Mouse (Mus musculus): ENCODE data around the gene Serbp1. TPM values are rescaled to one million over a fixed set of nuclear protein-coding genes. Genes with fewer than 3 reads are reported as not detected.

Serbp1 gene
- polyA plus RNA-seq, 1 experiment: 379 TPM

- H3K36me3 ChIP-seq (ENCODE audit: control insufficient read depth, insufficient read depth): peaks cover 6% of the 10 kb centered on the region
- no peaks in the 10 kb centered on the region for H3K27me3 ChIP-seq (ENCODE audit: control insufficient read depth, insufficient read depth, insufficient read length)
- TF ChIP-seq TCF3 (IDR thresholded peaks at IDR 0.05; ENCODE audit: insufficient read length, low read depth) (no peak), MYOD1 (IDR thresholded peaks at IDR 0.05; ENCODE audit: control insufficient read depth in 1 of 3, insufficient read length in 2 of 3, low read depth in 2 of 3) (no peak), REST (IDR thresholded peaks at IDR 0.05; ENCODE audit: insufficient read depth, insufficient read length) (no peak), USF1 (IDR thresholded peaks at IDR 0.05; ENCODE audit: low read depth) (no peak), MAX (IDR thresholded peaks at IDR 0.05; ENCODE audit: low read depth) (no peak), SRF (IDR thresholded peaks at IDR 0.05; ENCODE audit: control insufficient read depth, insufficient read length, low read depth) (no peak), E2F4 (IDR thresholded peaks at IDR 0.05; ENCODE audit: insufficient read depth) (no peak), POLR2AphosphoS2 (IDR thresholded peaks at IDR 0.05; ENCODE audit: insufficient read length, low read depth) (no peak), TCF12 (IDR thresholded peaks at IDR 0.05; ENCODE audit: insufficient read depth, poor library complexity, severe bottlenecking) (no peak), MYOG (IDR thresholded peaks at IDR 0.05; ENCODE audit: control insufficient read depth in 1 of 3, insufficient read depth in 1 of 3, insufficient read length in 2 of 3, low read depth in 2 of 3) (no peak), POLR2A (IDR thresholded peaks at IDR 0.05; ENCODE audit: insufficient read length, low read depth) (no peak), CEBPB (IDR thresholded peaks at IDR 0.05; ENCODE audit: insufficient read depth, poor library complexity, severe bottlenecking) (no peak)
- no peak overlapping the region for H3K4me2 ChIP-seq (ENCODE audit: low read depth)
- H3K4me3 ChIP-seq: no peak overlapping the region
- H3K79me2 ChIP-seq (ENCODE audit: control insufficient read depth, insufficient read depth): no peaks in the 10 kb centered on the region
- no peak overlapping the region for H3ac ChIP-seq (ENCODE audit: control insufficient read depth, insufficient read length)
Measured at GRCm38 (mm10) chr6:67302471-67302870, 64.5 kb downstream of the Serbp1 start.

GRCm38 (mm10) chr6:67303210-67303609 is 65.2 kb downstream of the Serbp1 start:
- H3K79me2 ChIP-seq (ENCODE audit: control insufficient read depth, insufficient read depth): no peaks in the 10 kb centered on the region
- no peak overlapping the region for H3K4me2 ChIP-seq (ENCODE audit: low read depth)
- no peaks in the 10 kb centered on the region for H3K27me3 ChIP-seq (ENCODE audit: control insufficient read depth, insufficient read depth, insufficient read length)
- H3K36me3 ChIP-seq (ENCODE audit: control insufficient read depth, insufficient read depth): peaks cover 6% of the 10 kb centered on the region
- no peak overlapping the region for H3ac ChIP-seq (ENCODE audit: control insufficient read depth, insufficient read length)
- H3K4me3 ChIP-seq: no peak overlapping the region
- TF ChIP-seq TCF3 (IDR thresholded peaks at IDR 0.05; ENCODE audit: insufficient read length, low read depth) (no peak), MYOG (IDR thresholded peaks at IDR 0.05; ENCODE audit: control insufficient read depth in 1 of 3, insufficient read depth in 1 of 3, insufficient read length in 2 of 3, low read depth in 2 of 3) (no peak)

- Histone ChIP-seq H3K4me3 (no peak overlapping the region), H3K79me2 (ENCODE audit: control insufficient read depth, insufficient read depth) (no peaks in the 10 kb centered on the region), H3ac (ENCODE audit: control insufficient read depth, insufficient read length) (no peak overlapping the region), H3K36me3 (ENCODE audit: control insufficient read depth, insufficient read depth) (peaks cover 6% of the 10 kb centered on the region), H3K27me3 (ENCODE audit: control insufficient read depth, insufficient read depth, insufficient read length) (no peaks in the 10 kb centered on the region), H3K4me2 (ENCODE audit: low read depth) (no peak overlapping the region)
- no peak for TF ChIP-seq POLR2AphosphoS2 (IDR thresholded peaks at IDR 0.05; ENCODE audit: insufficient read length, low read depth)
- TF ChIP-seq MYOG (IDR thresholded peaks at IDR 0.05; ENCODE audit: control insufficient read depth in 1 of 3, insufficient read depth in 1 of 3, insufficient read length in 2 of 3, low read depth in 2 of 3): no peak
- TF ChIP-seq MAX (IDR thresholded peaks at IDR 0.05; ENCODE audit: low read depth): no peak
- TF ChIP-seq SRF (IDR thresholded peaks at IDR 0.05; ENCODE audit: control insufficient read depth, insufficient read length, low read depth): no peak
- no peak for TF ChIP-seq POLR2A (IDR thresholded peaks at IDR 0.05; ENCODE audit: insufficient read length, low read depth)
- TF ChIP-seq CEBPB (IDR thresholded peaks at IDR 0.05; ENCODE audit: insufficient read depth, poor library complexity, severe bottlenecking): no peak
- TF ChIP-seq TCF12 (IDR thresholded peaks at IDR 0.05; ENCODE audit: insufficient read depth, poor library complexity, severe bottlenecking): no peak
- TF ChIP-seq TCF3 (IDR thresholded peaks at IDR 0.05; ENCODE audit: insufficient read length, low read depth): no peak
- no peak for TF ChIP-seq MYOD1 (IDR thresholded peaks at IDR 0.05; ENCODE audit: control insufficient read depth in 1 of 3, insufficient read length in 2 of 3, low read depth in 2 of 3)
- no peak for TF ChIP-seq USF1 (IDR thresholded peaks at IDR 0.05; ENCODE audit: low read depth)
- TF ChIP-seq E2F4 (IDR thresholded peaks at IDR 0.05; ENCODE audit: insufficient read depth): no peak
- TF ChIP-seq REST (IDR thresholded peaks at IDR 0.05; ENCODE audit: insufficient read depth, insufficient read length): no peak
Measured at GRCm38 (mm10) chr6:67308994-67309393, 71.0 kb downstream of the Serbp1 start.

- Histone ChIP-seq H3K27me3 (ENCODE audit: control insufficient read depth, insufficient read depth, insufficient read length) (no peaks in the 10 kb centered on the region), H3K4me3 (no peak overlapping the region), H3K36me3 (ENCODE audit: control insufficient read depth, insufficient read depth) (peaks cover 6% of the 10 kb centered on the region), H3ac (ENCODE audit: control insufficient read depth, insufficient read length) (no peak overlapping the region), H3K79me2 (ENCODE audit: control insufficient read depth, insufficient read depth) (no peaks in the 10 kb centered on the region), H3K4me2 (ENCODE audit: low read depth) (no peak overlapping the region)
- TF ChIP-seq TCF12 (IDR thresholded peaks at IDR 0.05; ENCODE audit: insufficient read depth, poor library complexity, severe bottlenecking) (no peak), REST (IDR thresholded peaks at IDR 0.05; ENCODE audit: insufficient read depth, insufficient read length) (no peak), MYOG (IDR thresholded peaks at IDR 0.05; ENCODE audit: control insufficient read depth in 1 of 3, insufficient read depth in 1 of 3, insufficient read length in 2 of 3, low read depth in 2 of 3) (no peak), TCF3 (IDR thresholded peaks at IDR 0.05; ENCODE audit: insufficient read length, low read depth) (no peak), CEBPB (IDR thresholded peaks at IDR 0.05; ENCODE audit: insufficient read depth, poor library complexity, severe bottlenecking) (no peak), MAX (IDR thresholded peaks at IDR 0.05; ENCODE audit: low read depth) (no peak), MYOD1 (IDR thresholded peaks at IDR 0.05; ENCODE audit: control insufficient read depth in 1 of 3, insufficient read length in 2 of 3, low read depth in 2 of 3) (no peak), USF1 (IDR thresholded peaks at IDR 0.05; ENCODE audit: low read depth) (no peak), SRF (IDR thresholded peaks at IDR 0.05; ENCODE audit: control insufficient read depth, insufficient read length, low read depth) (no peak), E2F4 (IDR thresholded peaks at IDR 0.05; ENCODE audit: insufficient read depth) (no peak)
Measured at GRCm38 (mm10) chr6:67309752-67310151, 71.8 kb downstream of the Serbp1 start.

GRCm38 (mm10) chr6:67314697-67315096 is 76.7 kb downstream of the Serbp1 start:
- Histone ChIP-seq H3K4me2 (ENCODE audit: low read depth) (no peak overlapping the region), H3ac (ENCODE audit: control insufficient read depth, insufficient read length) (no peak overlapping the region), H3K79me2 (ENCODE audit: control insufficient read depth, insufficient read depth) (no peaks in the 10 kb centered on the region), H3K27me3 (ENCODE audit: control insufficient read depth, insufficient read depth, insufficient read length) (no peaks in the 10 kb centered on the region), H3K4me3 (no peak overlapping the region), H3K36me3 (ENCODE audit: control insufficient read depth, insufficient read depth) (no peaks in the 10 kb centered on the region)
- TF ChIP-seq POLR2A (IDR thresholded peaks at IDR 0.05; ENCODE audit: insufficient read length, low read depth): no peak
- TF ChIP-seq TCF3 (IDR thresholded peaks at IDR 0.05; ENCODE audit: insufficient read length, low read depth): no peak
- no peak for TF ChIP-seq REST (IDR thresholded peaks at IDR 0.05; ENCODE audit: insufficient read depth, insufficient read length)
- TF ChIP-seq TCF12 (IDR thresholded peaks at IDR 0.05; ENCODE audit: insufficient read depth, poor library complexity, severe bottlenecking): no peak
- TF ChIP-seq CEBPB (IDR thresholded peaks at IDR 0.05; ENCODE audit: insufficient read depth, poor library complexity, severe bottlenecking): no peak
- no peak for TF ChIP-seq E2F4 (IDR thresholded peaks at IDR 0.05; ENCODE audit: insufficient read depth)
- no peak for TF ChIP-seq MYOD1 (IDR thresholded peaks at IDR 0.05; ENCODE audit: control insufficient read depth in 1 of 3, insufficient read length in 2 of 3, low read depth in 2 of 3)
- no peak for TF ChIP-seq USF1 (IDR thresholded peaks at IDR 0.05; ENCODE audit: low read depth)
- no peak for TF ChIP-seq MYOG (IDR thresholded peaks at IDR 0.05; ENCODE audit: control insufficient read depth in 1 of 3, insufficient read depth in 1 of 3, insufficient read length in 2 of 3, low read depth in 2 of 3)
- no peak for TF ChIP-seq MAX (IDR thresholded peaks at IDR 0.05; ENCODE audit: low read depth)
- TF ChIP-seq SRF (IDR thresholded peaks at IDR 0.05; ENCODE audit: control insufficient read depth, insufficient read length, low read depth): no peak
- no peak for TF ChIP-seq POLR2AphosphoS2 (IDR thresholded peaks at IDR 0.05; ENCODE audit: insufficient read length, low read depth)
